Mouse (Mus musculus): ENCODE results near the gene Mthfd2l. TPM values are rescaled to one million over a fixed set of nuclear protein-coding genes. Genes with fewer than 3 reads are reported as not detected.

Mthfd2l gene
- polyA plus RNA-seq (2015; fragmentation: Nextera tagmentation; extraction: Ambion mirVana), result 76.4 and 86.6 TPM in 2 replicates

GRCm38 (mm10) chr5:90930971-90931851 lies at the start of gene Mthfd2l:
Gene Mthfd2l, plus strand, starts transcription at chr5:90931117.
- WGBS, result under 1% methylated on average over 76 of the region's 79 CpGs
- ATAC-seq (ENCODE audit: low FRiP score), result peak; percentile 96

GRCm38 (mm10) chr5:90881682-90882081 lies 49.2 kb upstream of the Mthfd2l start:
- Histone ChIP-seq H3K4me2 (no peak overlapping the region), H3K9me3 (replicated peaks) (no peaks in the 10 kb centered on the region), H3K27me3 (replicated peaks) (no peaks in the 10 kb centered on the region), H3K4me3 (replicated peaks) (no peak overlapping the region), H3K36me3 (no peaks in the 10 kb centered on the region), H3K4me1 (no peaks in the 10 kb centered on the region), H3K9ac (replicated peaks) (no peak overlapping the region), H3K27ac (replicated peaks) (no peak overlapping the region)
- WGBS, result 96% methylated on average over 5 of the region's 5 CpGs
- no peak for ATAC-seq (ENCODE audit: low FRiP score)

More at GRCm38 (mm10) chr5:90930971-90931851, at the start of gene Mthfd2l:
- no peaks in the 10 kb centered on the region for H3K27me3 ChIP-seq (replicated peaks)
- peak within 1 kb of the TSS; percentile 60 for H3K4me2 ChIP-seq
- peak within 1 kb of the TSS; percentile 77 for H3K4me3 ChIP-seq (replicated peaks)
- peak within 1 kb of the TSS; percentile 98 for H3K27ac ChIP-seq (replicated peaks)
- peak within 1 kb of the TSS; percentile 96 for H3K9ac ChIP-seq (replicated peaks)
- no peaks in the 10 kb centered on the region for H3K9me3 ChIP-seq (replicated peaks)
- peaks cover 5% of the 10 kb centered on the region; the same call in 1 of the 2 replicates for H3K36me3 ChIP-seq
- peaks cover 16% of the 10 kb centered on the region for H3K4me1 ChIP-seq

GRCm38 (mm10) chr5:90882146-90882545 lies 48.8 kb upstream of the Mthfd2l start:
- H3K4me3 ChIP-seq (replicated peaks), result no peak overlapping the region
- no peaks in the 10 kb centered on the region for H3K36me3 ChIP-seq
- no peak overlapping the region for H3K9ac ChIP-seq (replicated peaks)
- H3K27me3 ChIP-seq (replicated peaks), result no peaks in the 10 kb centered on the region
- no peak for ATAC-seq (ENCODE audit: low FRiP score)
- H3K4me2 ChIP-seq, result no peak overlapping the region
- no peak overlapping the region for H3K27ac ChIP-seq (replicated peaks)
- no peaks in the 10 kb centered on the region for H3K9me3 ChIP-seq (replicated peaks)
- H3K4me1 ChIP-seq, result no peaks in the 10 kb centered on the region
- 83% methylated on average over 5 of the region's 5 CpGs for WGBS

DNA sequence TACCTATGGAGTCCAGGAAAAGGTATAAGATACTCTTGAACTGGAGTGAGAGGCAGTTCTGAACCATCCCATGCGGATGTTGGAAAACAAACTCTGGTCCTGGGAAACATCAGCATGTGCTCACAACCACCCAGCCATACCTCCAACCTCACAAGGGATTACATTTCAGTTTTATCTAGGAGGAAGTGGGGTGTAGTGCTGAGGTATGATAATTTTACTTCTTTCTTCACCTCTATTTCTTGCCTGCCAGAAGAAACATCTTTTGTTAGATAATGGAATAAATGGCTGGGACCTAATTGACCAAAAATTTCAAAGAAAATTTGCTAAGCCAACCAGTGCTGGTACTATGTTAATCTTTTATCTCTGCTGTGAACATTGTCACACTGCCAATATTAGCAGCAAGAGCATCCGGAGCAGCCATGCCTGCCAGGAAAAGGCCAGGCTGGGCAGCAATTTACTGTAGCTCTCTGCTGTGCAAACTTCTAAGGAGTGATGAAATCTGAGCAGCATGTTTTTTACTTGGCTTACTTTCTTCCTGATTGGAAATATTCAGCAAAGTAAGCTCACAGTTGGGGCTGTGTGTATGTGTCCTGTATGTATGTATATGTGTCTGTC lies 46.2 kb upstream of the Mthfd2l start:
- Histone ChIP-seq H3K4me2 (no peak overlapping the region), H3K4me3 (replicated peaks) (no peak overlapping the region), H3K36me3 (no peaks in the 10 kb centered on the region), H3K27me3 (replicated peaks) (no peaks in the 10 kb centered on the region), H3K9me3 (replicated peaks) (no peaks in the 10 kb centered on the region), H3K9ac (replicated peaks) (no peak overlapping the region), H3K4me1 (no peaks in the 10 kb centered on the region), H3K27ac (replicated peaks) (no peak overlapping the region)
- 74% methylated on average over 2 of the region's 2 CpGs for WGBS
- ATAC-seq (ENCODE audit: low FRiP score), result no peak

DNA sequence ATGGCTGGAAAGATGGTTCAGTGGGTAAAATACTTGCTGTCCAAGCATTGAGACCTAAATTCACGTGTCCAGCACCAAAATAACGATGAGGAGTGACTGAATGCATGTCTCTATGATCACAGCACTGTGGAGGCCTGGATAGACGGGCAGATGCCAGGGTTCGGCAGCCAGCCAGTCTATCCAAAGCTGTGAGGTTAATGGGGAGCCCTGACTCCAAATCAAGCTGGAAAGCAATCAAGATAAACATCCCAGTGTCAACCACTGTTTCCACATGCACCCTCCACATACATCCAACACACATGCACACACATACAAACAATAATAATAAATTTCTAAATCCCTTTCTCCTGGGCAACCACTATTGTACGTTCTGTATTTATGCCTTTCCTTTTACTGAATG lies 42.3 kb upstream of the Mthfd2l start:
- Histone ChIP-seq H3K27ac (replicated peaks) (no peak overlapping the region), H3K36me3 (no peaks in the 10 kb centered on the region), H3K27me3 (replicated peaks) (no peaks in the 10 kb centered on the region; the same call in 1 of the 2 replicates), H3K4me1 (peaks cover 9% of the 10 kb centered on the region), H3K4me2 (no peak overlapping the region), H3K4me3 (replicated peaks) (no peak overlapping the region), H3K9me3 (replicated peaks) (no peaks in the 10 kb centered on the region), H3K9ac (replicated peaks) (no peak overlapping the region)
- WGBS, result 83% methylated on average over 5 of the region's 5 CpGs
- ATAC-seq (ENCODE audit: low FRiP score), result no peak

DNA sequence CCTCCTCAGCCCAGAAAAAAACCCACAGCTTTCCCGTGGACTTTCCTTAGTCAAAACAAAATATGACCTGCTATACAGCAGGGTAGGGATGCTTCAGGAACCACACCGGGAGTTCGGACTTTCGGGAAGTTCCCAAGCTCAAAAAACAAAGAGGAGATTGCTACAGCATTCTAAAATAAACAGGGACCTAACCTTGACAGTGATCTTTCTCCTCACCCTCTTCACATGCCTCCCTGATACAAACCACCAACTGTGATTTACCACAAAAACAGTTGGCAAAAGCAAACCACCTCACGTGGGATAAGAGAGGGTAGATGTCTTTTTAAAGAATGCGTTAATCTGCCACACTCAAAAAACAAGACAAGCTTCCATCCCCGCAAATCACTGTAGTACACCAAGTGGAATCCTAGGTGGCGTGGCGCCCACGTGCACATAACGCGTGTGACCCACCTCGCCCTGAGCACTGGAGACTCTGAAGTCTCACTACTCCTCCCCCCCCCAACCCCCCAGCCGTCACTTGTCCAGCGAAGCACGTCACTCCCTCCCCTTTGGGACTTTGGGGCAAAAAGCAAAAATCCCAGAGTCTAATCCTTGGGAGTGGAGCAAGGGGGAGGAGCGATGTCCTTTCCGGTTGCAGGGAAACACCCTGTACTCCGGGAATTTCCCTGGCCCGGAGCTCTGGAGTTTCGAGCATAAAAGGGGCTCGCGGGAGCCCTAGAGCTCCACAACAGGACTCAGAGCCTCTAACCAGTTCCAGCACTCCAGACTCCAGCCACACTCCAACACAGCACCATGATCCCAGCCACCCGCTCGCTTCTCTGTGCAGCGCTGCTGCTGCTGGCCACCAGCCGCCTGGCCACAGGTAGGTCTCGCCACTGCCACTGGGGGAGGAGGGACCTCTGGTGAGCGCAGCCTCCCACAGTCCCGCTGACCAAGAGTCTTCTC lies 40.1 kb upstream of the Mthfd2l start, which contains the start of gene Cxcl1:
Gene Cxcl1, plus strand, starts transcription at position 723 of the 945 bp plus-strand sequence.
- 9% methylated on average over 30 of the region's 30 CpGs for WGBS
- Histone ChIP-seq H3K4me3 (replicated peaks) (peak within 1 kb of the TSS; percentile 52), H3K9me3 (replicated peaks) (no peaks in the 10 kb centered on the region), H3K27me3 (replicated peaks) (no peaks in the 10 kb centered on the region; the same call in 1 of the 2 replicates), H3K36me3 (no peaks in the 10 kb centered on the region), H3K4me2 (peak within 1 kb of the TSS; percentile 96), H3K4me1 (peaks cover 9% of the 10 kb centered on the region), H3K9ac (replicated peaks) (peak within 1 kb of the TSS; percentile 50), H3K27ac (replicated peaks) (no peak within 1 kb of the TSS)
- peak; percentile 90 for ATAC-seq (ENCODE audit: low FRiP score)

- peak overlapping the region; percentile 96 for H3K4me2 ChIP-seq
- H3K9ac ChIP-seq (replicated peaks), result peak overlapping the region; percentile 50
- whole genome bisulfite sequencing, result 33% methylated on average over 10 of the region's 10 CpGs
- no peaks in the 10 kb centered on the region for H3K9me3 ChIP-seq (replicated peaks)
- H3K4me1 ChIP-seq, result peaks cover 9% of the 10 kb centered on the region
- ATAC-seq (ENCODE audit: low FRiP score), result no peak; the same call in 1 of the 2 replicates
- H3K27ac ChIP-seq (replicated peaks), result no peak overlapping the region
- H3K36me3 ChIP-seq, result no peaks in the 10 kb centered on the region
- peak overlapping the region; percentile 52 for H3K4me3 ChIP-seq (replicated peaks)
- no peaks in the 10 kb centered on the region; the same call in 1 of the 2 replicates for H3K27me3 ChIP-seq (replicated peaks)
Measured at GRCm38 (mm10) chr5:90891464-90891813, 39.5 kb upstream of the Mthfd2l start.

GRCm38 (mm10) chr5:90894231-90894630 lies 36.7 kb upstream of the Mthfd2l start:
- ATAC-seq (ENCODE audit: low FRiP score), result no peak
- Histone ChIP-seq H3K4me1 (peaks cover 9% of the 10 kb centered on the region), H3K36me3 (no peaks in the 10 kb centered on the region), H3K4me3 (replicated peaks) (no peak overlapping the region), H3K4me2 (no peak overlapping the region), H3K27ac (replicated peaks) (no peak overlapping the region), H3K9me3 (replicated peaks) (no peaks in the 10 kb centered on the region), H3K9ac (replicated peaks) (no peak overlapping the region), H3K27me3 (replicated peaks) (no peaks in the 10 kb centered on the region; the same call in 1 of the 2 replicates)
- WGBS, result 78% methylated on average over 8 of the region's 8 CpGs

DNA sequence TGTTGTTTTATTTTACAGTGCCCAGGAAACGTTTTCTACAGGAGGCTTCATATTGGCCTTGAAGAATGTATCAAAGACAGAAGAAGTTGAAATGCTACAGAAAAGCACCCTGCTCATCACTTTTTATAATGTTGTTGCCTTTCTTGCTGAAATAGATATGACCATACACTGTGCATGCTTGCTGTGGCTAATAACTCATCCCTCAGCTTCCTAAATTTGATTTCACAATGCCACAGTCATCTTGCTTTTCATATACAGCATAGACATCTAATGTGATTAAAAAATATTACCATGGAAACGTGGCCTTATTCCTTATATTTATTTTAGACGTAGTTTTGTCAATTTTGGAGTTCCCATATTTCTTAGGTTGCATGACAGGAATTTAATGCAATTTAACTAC lies 33.5 kb upstream of the Mthfd2l start:
- H3K4me3 ChIP-seq (replicated peaks), result no peak overlapping the region
- no peaks in the 10 kb centered on the region for H3K27me3 ChIP-seq (replicated peaks)
- H3K27ac ChIP-seq (replicated peaks), result no peak overlapping the region
- no peak for ATAC-seq (ENCODE audit: low FRiP score)
- no peaks in the 10 kb centered on the region for H3K36me3 ChIP-seq
- H3K9me3 ChIP-seq (replicated peaks), result no peaks in the 10 kb centered on the region
- H3K9ac ChIP-seq (replicated peaks), result no peak overlapping the region
- WGBS, result 72% methylated on average over 3 of the region's 3 CpGs
- H3K4me2 ChIP-seq, result no peak overlapping the region
- H3K4me1 ChIP-seq, result no peaks in the 10 kb centered on the region

- Histone ChIP-seq H3K36me3 (no peaks in the 10 kb centered on the region), H3K4me3 (replicated peaks) (no peak overlapping the region), H3K27ac (replicated peaks) (no peak overlapping the region), H3K27me3 (replicated peaks) (peaks cover 4% of the 10 kb centered on the region; the same call in 1 of the 2 replicates), H3K4me1 (peaks cover 10% of the 10 kb centered on the region), H3K9me3 (replicated peaks) (no peaks in the 10 kb centered on the region), H3K4me2 (no peak overlapping the region), H3K9ac (replicated peaks) (no peak overlapping the region)
- 86% methylated on average over 5 of the region's 5 CpGs for WGBS
- no peak for ATAC-seq (ENCODE audit: low FRiP score)
Measured at GRCm38 (mm10) chr5:90899308-90899707, 31.6 kb upstream of the Mthfd2l start.

GRCm38 (mm10) chr5:90900147-90900546 lies 30.8 kb upstream of the Mthfd2l start:
- 45% methylated on average over 7 of the region's 7 CpGs for WGBS
- Histone ChIP-seq H3K9ac (replicated peaks) (no peak overlapping the region), H3K4me2 (no peak overlapping the region)

More at GRCm38 (mm10) chr5:90900147-90900546, 30.8 kb upstream of the Mthfd2l start:
- H3K4me1 ChIP-seq, result peaks cover 10% of the 10 kb centered on the region
- no peaks in the 10 kb centered on the region for H3K36me3 ChIP-seq
- H3K27ac ChIP-seq (replicated peaks), result no peak overlapping the region
- ATAC-seq (ENCODE audit: low FRiP score), result no peak
- H3K4me3 ChIP-seq (replicated peaks), result no peak overlapping the region
- H3K27me3 ChIP-seq (replicated peaks), result peaks cover 11% of the 10 kb centered on the region; the same call in 1 of the 2 replicates
- no peaks in the 10 kb centered on the region for H3K9me3 ChIP-seq (replicated peaks)

All from neural tube, embryonic 15.5 days (tissue).